Mouse (Mus musculus) embryonic facial prominence, embryonic 12.5 days (tissue): Measurements from ENCODE around the gene Srgap3. TPM values are rescaled to one million over a fixed set of nuclear protein-coding genes. Genes with fewer than 3 reads are reported as not detected.

Source experiments
- ATAC-seq: fragments of 200-750 bp; cut with Nextera tagmentation; 2 replicates; pipeline ENCODE4 v1.8.0; 2017; ENCODE audit not compliant: insufficient number of reproducible peaks, insufficient read depth, low FRiP score, low TSS enrichment
- H3K27ac ChIP-seq: fragments of 300-500 bp; sonication (generic); 2 replicates; pipeline ENCODE4 v1.5.1; 2016; ENCODE audit warnings: mild to moderate bottlenecking
- H3K27me3 ChIP-seq: fragments of 300-500 bp; sonication (generic); 2 replicates; pipeline ENCODE4 v1.6.1; 2016; ENCODE audit warnings: mild to moderate bottlenecking, moderate library complexity
- H3K36me3 ChIP-seq: fragments of 300-500 bp; sonication (generic); 2 replicates; pipeline ENCODE4 v1.6.1; 2016; ENCODE audit warnings: mild to moderate bottlenecking
- H3K4me1 ChIP-seq: fragments of 300-500 bp; sonication (generic); 2 replicates; pipeline ENCODE4 v1.6.1; 2016
- H3K4me2 ChIP-seq: fragments of 300-500 bp; sonication (generic); replicated peaks from 2 replicates; pipeline ENCODE4 v1.6.1; 2016; ENCODE audit warnings: mild to moderate bottlenecking, moderate library complexity
- H3K4me3 ChIP-seq: fragments of 300-500 bp; sonication (generic); 2 replicates; pipeline ENCODE4 v1.5.1; 2016; ENCODE audit warnings: mild to moderate bottlenecking
- H3K9ac ChIP-seq: fragments of 300-500 bp; sonication (generic); 2 replicates; pipeline ENCODE4 v1.6.1; 2016; ENCODE audit warnings: mild to moderate bottlenecking, moderate library complexity
- H3K9me3 ChIP-seq: fragments of 300-500 bp; sonication (generic); 2 replicates; pipeline ENCODE4 v1.6.1; 2016; ENCODE audit warnings: mild to moderate bottlenecking, moderate library complexity
- WGBS: fragments of 180-500 bp; shearing (Covaris S2); methylation state at CpG from one replicate; pipeline ENCODE4 v1.1.7; 2016; 5-methylcytosine and 5-hydroxymethylcytosine counted together
- polyA plus RNA-seq: library from polyadenylated mRNA; unstranded; fragments of >200 nt; fragmentation: Nextera tagmentation; extraction: Ambion mirVana; gene quantifications from 2 replicates; pipeline ENCODE4 v1.2.1, GENCODE M21; 2016

Srgap3 gene
- 8.9 and 9.0 TPM in 2 replicates for polyA plus RNA-seq

DNA sequence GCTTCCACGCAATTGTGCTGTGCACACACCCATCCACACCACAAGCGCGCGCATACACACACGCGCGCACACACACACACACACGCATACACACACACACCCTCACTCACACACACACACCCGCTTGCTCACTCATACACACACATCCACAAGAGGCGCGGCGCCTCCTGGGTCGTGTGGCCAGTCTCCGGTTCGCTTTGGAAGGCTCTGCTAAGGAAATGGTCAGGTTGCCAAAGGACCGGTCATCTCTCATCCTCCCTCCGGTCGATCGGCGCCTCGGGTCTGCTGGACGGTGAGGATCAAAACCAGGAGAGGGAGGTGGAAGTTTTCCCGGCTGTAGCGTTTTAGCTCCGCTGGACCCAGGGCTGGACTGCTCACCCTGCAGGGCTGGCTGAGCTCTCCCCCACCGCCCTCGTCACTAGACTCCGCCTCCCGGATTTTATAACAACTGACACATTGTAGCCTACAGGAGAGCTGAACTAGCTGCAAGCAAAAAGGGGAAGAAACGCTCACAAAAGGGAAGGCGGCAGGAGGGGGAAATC is at the start of gene Srgap3:
Gene Srgap3 (minus strand): TSS at position 372 of the 542 bp plus-strand sequence.
- Histone ChIP-seq H3K4me1 (peaks cover 22% of the 10 kb centered on the region), H3K9me3 (no peaks in the 10 kb centered on the region), H3K27me3 (no peaks in the 10 kb centered on the region), H3K4me2 (peak within 1 kb of the TSS; percentile 86), H3K4me3 (peak within 1 kb of the TSS; percentile 70), H3K36me3 (no peaks in the 10 kb centered on the region), H3K9ac (peak within 1 kb of the TSS; percentile 69), H3K27ac (peak within 1 kb of the TSS; percentile 69)
- WGBS: 2% methylated on average over 31 of the region's 31 CpGs
- peak; percentile 88 for ATAC-seq

GRCm38 (mm10) chr6:112995708-112996107 is 48.6 kb upstream of the Srgap3 start:
- H3K9ac ChIP-seq: no peak overlapping the region
- H3K9me3 ChIP-seq: no peaks in the 10 kb centered on the region
- H3K27me3 ChIP-seq: no peaks in the 10 kb centered on the region
- H3K4me3 ChIP-seq: no peak overlapping the region
- H3K4me1 ChIP-seq: no peaks in the 10 kb centered on the region
- no peak overlapping the region for H3K4me2 ChIP-seq
- ATAC-seq: no peak
- H3K36me3 ChIP-seq: no peaks in the 10 kb centered on the region
- WGBS: 56% methylated on average over 1 of the region's 1 CpGs
- H3K27ac ChIP-seq: no peak overlapping the region

DNA sequence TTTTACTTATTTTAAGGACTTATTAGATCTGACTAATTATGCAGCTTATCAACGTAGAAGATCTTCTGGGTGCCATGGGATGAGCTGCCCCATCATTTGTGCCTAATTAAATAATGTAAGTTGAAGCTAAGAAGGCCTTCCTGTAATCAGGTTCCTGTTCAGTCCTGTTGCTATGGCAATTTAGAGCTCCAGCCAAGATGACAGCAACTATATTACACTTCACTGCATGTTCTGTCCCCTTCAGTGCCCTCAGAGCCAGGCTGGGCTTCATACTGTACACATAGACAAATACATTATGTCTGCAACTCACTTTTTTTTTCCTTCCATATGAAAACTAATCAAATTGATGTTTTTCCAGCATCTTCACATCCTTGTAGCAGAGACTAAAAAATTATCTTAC is 43.1 kb upstream of the Srgap3 start:
- H3K4me3 ChIP-seq: no peak overlapping the region
- no peak overlapping the region for H3K9ac ChIP-seq
- H3K27ac ChIP-seq: no peak overlapping the region
- no peaks in the 10 kb centered on the region for H3K9me3 ChIP-seq
- no peaks in the 10 kb centered on the region for H3K36me3 ChIP-seq
- ATAC-seq: no peak
- WGBS: 30% methylated on average over 1 of the region's 1 CpGs
- no peaks in the 10 kb centered on the region for H3K27me3 ChIP-seq
- no peak overlapping the region for H3K4me2 ChIP-seq
- peaks cover 3% of the 10 kb centered on the region; the same call in 1 of the 2 replicates for H3K4me1 ChIP-seq

GRCm38 (mm10) chr6:112985362-112986314 is 38.6 kb upstream of the Srgap3 start:
- Histone ChIP-seq H3K9me3 (no peaks in the 10 kb centered on the region), H3K36me3 (no peaks in the 10 kb centered on the region), H3K4me1 (peaks cover 8% of the 10 kb centered on the region; the same call in 1 of the 2 replicates), H3K4me2 (no peak overlapping the region), H3K9ac (no peak overlapping the region), H3K27ac (no peak overlapping the region), H3K4me3 (no peak overlapping the region), H3K27me3 (no peaks in the 10 kb centered on the region)
- ATAC-seq: no peak
- WGBS: 58% methylated on average over 9 of the region's 9 CpGs

GRCm38 (mm10) chr6:112982241-112982640 is 35.2 kb upstream of the Srgap3 start:
- H3K27ac ChIP-seq: no peak overlapping the region
- no peak for ATAC-seq
- H3K4me2 ChIP-seq: no peak overlapping the region
- no peaks in the 10 kb centered on the region for H3K36me3 ChIP-seq
- H3K4me3 ChIP-seq: no peak overlapping the region
- H3K9ac ChIP-seq: no peak overlapping the region
- WGBS: 35% methylated on average over 7 of the region's 7 CpGs
- H3K9me3 ChIP-seq: no peaks in the 10 kb centered on the region
- no peaks in the 10 kb centered on the region for H3K27me3 ChIP-seq
- H3K4me1 ChIP-seq: peaks cover 8% of the 10 kb centered on the region; the same call in 1 of the 2 replicates

- Histone ChIP-seq H3K4me1 (0 out of 2 replicates have a peak, but pooled peaks cover 11% of the 10 kb centered on the region), H3K9me3 (no peaks in the 10 kb centered on the region), H3K27ac (no peak overlapping the region), H3K9ac (no peak overlapping the region), H3K4me2 (no peak overlapping the region), H3K36me3 (no peaks in the 10 kb centered on the region), H3K27me3 (no peaks in the 10 kb centered on the region), H3K4me3 (no peak overlapping the region)
- 83% methylated on average over 3 of the region's 3 CpGs for WGBS
- no peak for ATAC-seq
These were observed 31.9 kb upstream of the Srgap3 start for GRCm38 (mm10) chr6:112978947-112979346.

DNA sequence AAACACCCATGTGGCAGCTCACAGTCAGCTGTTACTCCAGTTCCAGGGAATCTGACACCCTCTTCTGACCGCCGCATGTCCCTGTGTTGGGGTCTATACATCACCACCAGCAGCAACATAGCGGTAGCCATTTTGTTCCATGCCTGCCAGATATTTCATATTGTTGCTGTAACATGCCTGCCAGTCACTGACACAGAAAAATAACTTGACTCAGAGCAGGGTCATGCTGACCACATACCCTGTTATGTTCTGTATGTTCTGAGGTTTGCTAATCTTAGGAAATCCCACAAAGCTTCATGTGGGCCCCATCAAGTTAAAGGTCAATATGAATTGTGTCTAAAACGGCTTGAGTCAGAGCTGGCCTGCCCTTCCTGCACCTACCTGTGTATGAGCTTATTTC is 30.2 kb upstream of the Srgap3 start:
- Histone ChIP-seq H3K4me3 (no peak overlapping the region), H3K27ac (no peak overlapping the region), H3K4me1 (peaks cover 23% of the 10 kb centered on the region), H3K36me3 (no peaks in the 10 kb centered on the region), H3K9me3 (no peaks in the 10 kb centered on the region), H3K9ac (no peak overlapping the region), H3K4me2 (no peak overlapping the region), H3K27me3 (no peaks in the 10 kb centered on the region)
- 61% methylated on average over 4 of the region's 4 CpGs for WGBS
- ATAC-seq: no peak

- H3K4me1 ChIP-seq: peaks cover 27% of the 10 kb centered on the region
These were observed 29.5 kb upstream of the Srgap3 start for GRCm38 (mm10) chr6:112976541-112976940.

GRCm38 (mm10) chr6:112976136-112976535 is 29.1 kb upstream of the Srgap3 start:
- Histone ChIP-seq H3K9me3 (no peaks in the 10 kb centered on the region), H3K36me3 (no peaks in the 10 kb centered on the region), H3K27me3 (no peaks in the 10 kb centered on the region), H3K4me2 (no peak overlapping the region), H3K4me1 (peaks cover 31% of the 10 kb centered on the region), H3K9ac (no peak overlapping the region), H3K27ac (no peak overlapping the region), H3K4me3 (no peak overlapping the region)
- ATAC-seq: no peak
- 87% methylated on average over 16 of the region's 16 CpGs for WGBS

More at GRCm38 (mm10) chr6:112976541-112976940, 29.5 kb upstream of the Srgap3 start:
- H3K27me3 ChIP-seq: no peaks in the 10 kb centered on the region
- H3K9ac ChIP-seq: no peak overlapping the region
- H3K27ac ChIP-seq: no peak overlapping the region
- no peak overlapping the region for H3K4me2 ChIP-seq
- H3K4me3 ChIP-seq: no peak overlapping the region
- no peak for ATAC-seq
- H3K9me3 ChIP-seq: no peaks in the 10 kb centered on the region
- H3K36me3 ChIP-seq: no peaks in the 10 kb centered on the region

DNA sequence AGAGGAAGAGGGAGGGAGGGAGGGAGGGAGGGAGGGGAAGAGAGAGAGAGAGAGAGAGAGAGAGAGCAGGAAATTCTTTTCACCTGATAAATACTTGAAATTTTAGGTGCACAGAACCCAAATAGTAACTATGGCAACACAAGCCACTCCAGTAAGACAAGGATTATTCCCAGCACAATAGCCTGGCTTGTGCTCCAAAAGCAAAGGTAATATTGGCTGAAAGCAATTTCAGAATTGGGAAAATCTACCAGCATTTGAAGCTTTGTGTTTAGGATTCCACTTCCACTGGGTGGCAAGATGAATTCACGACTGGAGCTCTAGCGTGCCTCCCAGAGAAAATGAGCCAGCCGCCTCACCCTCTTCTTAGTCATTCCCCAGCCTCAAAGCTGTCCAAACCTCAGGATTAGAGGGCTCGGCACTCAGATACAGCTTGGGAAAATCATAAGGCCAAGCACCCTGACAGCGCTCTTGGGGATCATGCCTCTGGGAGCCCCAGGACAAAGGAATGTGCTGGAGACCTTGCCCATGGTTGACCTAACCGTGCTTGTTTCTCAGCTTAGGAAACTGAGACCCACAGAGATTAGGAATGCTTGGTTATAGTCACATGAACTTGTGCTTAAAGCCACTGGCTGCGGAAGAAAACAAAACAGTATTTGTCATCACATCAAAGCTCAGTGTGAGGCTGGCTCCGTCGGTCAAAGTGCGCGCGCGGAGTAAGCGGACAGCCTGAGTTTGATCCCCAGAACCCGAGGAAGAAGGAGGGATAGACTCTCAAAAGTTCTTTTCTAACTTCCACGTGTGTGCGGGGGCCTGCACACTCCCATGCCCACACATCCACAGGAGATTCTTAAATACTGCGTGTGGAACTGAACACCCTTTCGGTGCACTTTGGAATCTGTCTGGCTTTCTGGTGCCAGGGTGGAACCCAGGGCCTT is 27.0 kb upstream of the Srgap3 start:
- no peaks in the 10 kb centered on the region for H3K9me3 ChIP-seq
- peaks cover 34% of the 10 kb centered on the region for H3K4me1 ChIP-seq
- 70% methylated on average over 19 of the region's 19 CpGs for WGBS
- H3K36me3 ChIP-seq: no peaks in the 10 kb centered on the region
- no peak overlapping the region for H3K9ac ChIP-seq
- no peak for ATAC-seq
- H3K27me3 ChIP-seq: no peaks in the 10 kb centered on the region
- no peak overlapping the region for H3K4me3 ChIP-seq
- H3K27ac ChIP-seq: peak overlapping the region; percentile 64
- no peak overlapping the region for H3K4me2 ChIP-seq

DNA sequence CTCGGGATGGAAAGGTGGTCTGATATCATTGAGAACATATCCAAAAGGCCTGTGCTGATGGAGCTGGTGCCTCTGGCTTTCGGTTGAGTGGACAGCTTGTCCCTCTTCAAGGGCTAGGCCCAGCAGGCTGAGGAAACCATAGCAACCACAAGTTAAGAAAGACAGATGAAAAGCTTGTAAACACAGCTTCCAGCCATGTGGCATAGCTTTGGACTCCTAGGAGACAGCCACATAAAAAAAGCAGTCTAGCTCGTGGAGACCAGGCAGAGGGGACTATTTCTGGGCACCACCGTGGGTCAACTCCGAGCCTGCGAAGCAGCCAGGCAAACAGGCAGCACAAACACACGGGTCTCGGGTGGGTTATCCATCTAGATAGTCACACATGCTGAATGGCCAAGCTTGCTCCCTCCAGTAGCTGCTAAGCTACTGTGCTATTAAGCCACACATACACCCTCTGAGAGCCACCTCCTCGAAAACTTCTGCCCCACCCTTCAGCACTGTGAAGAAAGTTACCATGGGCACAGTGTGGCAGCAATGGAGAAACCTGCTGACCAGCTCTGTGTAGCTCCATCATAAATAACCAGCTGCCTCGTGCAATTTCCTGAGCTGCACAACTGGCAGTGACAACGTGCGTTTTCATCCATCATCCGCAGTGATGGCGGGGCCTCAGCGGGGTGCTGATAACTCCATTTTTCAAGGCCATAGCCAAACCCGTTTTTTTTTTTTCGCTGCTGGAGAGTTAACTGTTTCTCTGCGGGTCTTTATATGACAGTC is 26.0 kb upstream of the Srgap3 start:
- peak; percentile 28 for ATAC-seq
- H3K4me1 ChIP-seq: peaks cover 34% of the 10 kb centered on the region
- H3K36me3 ChIP-seq: no peaks in the 10 kb centered on the region
- no peak overlapping the region for H3K4me2 ChIP-seq
- no peak overlapping the region for H3K4me3 ChIP-seq
- H3K9ac ChIP-seq: no peak overlapping the region
- H3K9me3 ChIP-seq: no peaks in the 10 kb centered on the region
- peak overlapping the region; percentile 64 for H3K27ac ChIP-seq
- 42% methylated on average over 18 of the region's 18 CpGs for WGBS
- no peaks in the 10 kb centered on the region for H3K27me3 ChIP-seq
